Mouse (Mus musculus) kidney, adult 11 months (tissue): ENCODE data around the gene Saal1.
"Not testable (repeated sequence)": the region's sequence is repeated elsewhere in the genome, so short reads cannot be mapped to it uniquely, and the experiment has no call there.

ENCODE experiments used
- DNase-seq: peaks from one replicate; pipeline ENCODE4 v3.0.0; 2022

The Saal1 gene

GRCm38 (mm10) chr7:46710390-46710844 lies at the start of gene Saal1:
Saal1 (minus strand) TSS chr7:46710680.
- peak; percentile 67 for DNase-seq

GRCm38 (mm10) chr7:46751490-46751889 lies 41.0 kb upstream of the Saal1 start, which contains the start of gene Saa2:
Saa2 (plus strand) TSS chr7:46751790.
- no peak for DNase-seq

- DNase-seq = no peak
Observed at GRCm38 (mm10) chr7:46748459-46748858, 38.0 kb upstream of the Saal1 start.

DNA sequence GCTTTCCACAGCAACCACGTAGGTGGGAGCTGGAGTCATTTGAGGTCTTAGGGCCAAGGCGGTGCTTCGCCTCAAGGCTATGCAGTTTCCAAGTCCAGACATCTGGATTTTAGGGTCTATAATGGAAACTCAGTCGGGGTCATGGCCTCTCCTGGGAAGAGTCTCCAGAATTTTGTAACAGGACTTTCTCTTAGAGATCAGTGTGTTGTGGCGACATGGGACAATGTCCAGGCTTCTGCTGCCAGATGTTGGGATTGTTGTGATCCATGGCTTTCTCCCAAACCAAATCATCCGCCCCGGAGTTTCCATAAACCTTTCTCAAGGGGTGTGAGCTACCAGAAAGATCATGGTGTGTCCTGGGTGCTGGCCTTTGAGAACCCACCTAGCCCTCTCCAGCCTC lies 35.9 kb upstream of the Saal1 start:
- no peak for DNase-seq

- DNase-seq = no peak
Observed at GRCm38 (mm10) chr7:46745816-46746215, 35.3 kb upstream of the Saal1 start.

GRCm38 (mm10) chr7:46742880-46743279 lies 32.4 kb upstream of the Saal1 start, which contains the start of gene Saa1:
Saa1 (minus strand) TSS chr7:46742980.
- DNase-seq = not testable (repeated sequence)

DNA sequence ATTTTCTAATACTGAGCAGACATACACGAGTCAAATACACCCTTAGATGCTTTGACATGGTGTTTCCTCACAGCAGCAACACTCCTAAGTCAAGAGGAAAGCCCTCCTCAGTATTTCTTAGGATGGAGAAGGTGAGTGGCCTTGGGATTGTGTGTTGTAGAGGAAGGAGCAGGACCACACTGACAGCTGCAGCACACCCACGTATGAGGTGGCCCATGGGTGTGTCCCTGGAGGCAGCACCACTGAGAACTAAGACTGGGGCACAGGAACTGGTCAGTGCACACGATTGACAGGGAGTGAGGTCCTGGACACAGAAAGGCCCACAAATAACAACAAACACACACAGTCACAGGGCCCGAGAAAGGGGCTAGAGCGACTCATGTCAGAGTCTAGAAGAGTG lies 29.6 kb upstream of the Saal1 start:
- not testable (repeated sequence) for DNase-seq

- peak; percentile 55 for DNase-seq
Observed at GRCm38 (mm10) chr7:46738561-46739460, 28.3 kb upstream of the Saal1 start.

DNA sequence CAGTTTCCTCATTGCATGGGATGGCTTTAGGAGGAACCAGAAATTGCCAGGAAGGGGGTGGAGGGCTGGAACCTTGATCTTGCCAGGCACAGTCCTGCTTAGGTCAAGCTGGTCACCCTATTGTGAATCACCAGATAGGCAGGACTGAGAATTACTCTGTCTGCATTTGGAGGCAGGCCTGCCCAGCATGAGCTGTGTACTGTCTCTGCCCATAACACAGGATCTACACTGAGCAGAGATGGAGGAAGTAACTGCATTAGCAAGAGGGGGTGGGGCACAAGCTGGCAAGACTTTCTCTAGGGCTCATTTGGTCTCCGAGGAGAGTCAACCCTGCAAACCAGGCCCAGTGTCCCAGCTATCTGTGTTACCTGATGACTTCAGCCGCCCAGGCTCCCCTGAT lies 24.5 kb upstream of the Saal1 start:
- DNase-seq = no peak

DNA sequence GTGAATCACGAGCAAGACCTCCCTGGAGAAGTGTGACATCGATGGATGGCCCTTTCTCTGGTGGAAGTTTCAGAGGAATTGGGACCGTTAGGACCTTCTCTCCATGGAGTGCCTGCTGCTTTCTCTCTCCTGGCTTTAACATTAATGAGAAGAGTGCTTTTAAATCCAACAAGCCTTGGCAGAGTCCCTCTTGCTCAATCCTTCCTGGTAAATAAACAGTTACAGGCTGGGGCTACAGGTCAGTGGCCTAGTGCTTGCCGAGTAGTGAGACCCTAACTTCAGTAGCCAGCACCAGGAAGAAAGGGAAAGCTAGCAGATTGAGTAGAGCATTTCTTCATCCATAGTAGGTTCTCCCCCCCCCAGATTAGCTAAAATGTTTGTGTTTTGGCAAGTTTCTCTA lies 22.0 kb upstream of the Saal1 start, which contains the start of gene Saa4:
TSS of gene Saa4 (minus strand) at position 146 of the 400 bp plus-strand sequence.
- no peak for DNase-seq

GRCm38 (mm10) chr7:46727584-46727983 lies 17.1 kb upstream of the Saal1 start:
- no peak for DNase-seq

- DNase-seq = no peak
Observed at GRCm38 (mm10) chr7:46724396-46724795, 13.9 kb upstream of the Saal1 start.

DNA sequence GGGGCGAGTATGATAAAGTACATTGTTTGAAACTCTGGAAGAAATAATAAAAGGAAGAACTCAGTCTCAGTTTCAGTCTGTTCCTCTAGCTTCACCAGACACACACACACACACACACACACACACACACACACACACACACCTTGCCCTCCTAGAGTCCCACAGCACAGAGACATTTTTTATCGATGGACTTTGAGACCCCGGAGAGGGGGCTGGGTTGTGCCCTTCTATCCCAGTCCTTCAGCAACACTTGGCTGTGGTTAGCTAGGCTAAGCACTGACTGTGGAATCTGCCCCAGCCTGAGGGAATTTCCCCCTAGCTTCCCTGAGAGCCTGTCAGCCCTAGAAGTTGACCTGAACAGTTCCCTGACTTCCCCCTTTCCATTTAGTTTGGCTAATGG lies 13.4 kb upstream of the Saal1 start:
- DNase-seq = peak; percentile 46

DNA sequence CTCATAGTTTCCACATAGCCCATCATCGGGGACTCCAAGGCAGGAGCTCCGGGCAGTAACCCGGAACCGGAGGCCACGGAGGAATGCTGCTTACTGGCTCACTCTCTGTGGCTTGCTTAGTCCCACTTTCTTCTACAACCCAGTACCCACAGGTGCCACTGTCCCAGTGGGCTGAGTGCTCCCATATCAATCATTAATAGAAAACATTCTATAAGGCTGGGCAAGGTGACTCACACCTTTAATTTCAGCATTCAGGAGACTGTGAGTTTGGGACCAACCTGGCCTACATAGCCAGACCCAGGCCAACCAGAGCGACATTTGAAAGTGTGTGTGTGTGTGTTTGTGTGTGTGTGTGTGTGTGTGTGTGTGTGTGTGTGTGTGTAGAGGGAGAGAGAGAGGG lies 12.9 kb upstream of the Saal1 start:
- no peak for DNase-seq

GRCm38 (mm10) chr7:46720460-46720859 lies 10.0 kb upstream of the Saal1 start:
- DNase-seq = no peak

DNA sequence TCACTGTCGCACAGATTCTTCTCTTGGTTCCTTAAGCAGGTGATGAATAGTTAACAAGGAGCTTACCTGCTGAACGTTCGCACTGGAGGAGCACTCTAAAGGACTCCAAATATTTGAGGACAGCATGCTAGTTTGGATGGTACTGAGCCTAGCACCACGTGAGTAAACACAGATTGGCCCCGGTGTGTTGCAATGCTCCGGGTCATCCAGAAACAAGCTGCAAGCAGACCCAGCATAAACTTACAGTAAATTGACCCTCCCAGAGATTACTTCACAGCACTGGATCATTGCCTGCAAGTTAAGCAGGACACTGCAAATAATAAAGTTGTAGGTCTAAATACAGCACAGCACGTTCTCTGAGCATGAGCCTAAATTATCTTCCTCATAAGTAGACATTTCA lies 9.0 kb upstream of the Saal1 start:
- peak; percentile 24 for DNase-seq

DNA sequence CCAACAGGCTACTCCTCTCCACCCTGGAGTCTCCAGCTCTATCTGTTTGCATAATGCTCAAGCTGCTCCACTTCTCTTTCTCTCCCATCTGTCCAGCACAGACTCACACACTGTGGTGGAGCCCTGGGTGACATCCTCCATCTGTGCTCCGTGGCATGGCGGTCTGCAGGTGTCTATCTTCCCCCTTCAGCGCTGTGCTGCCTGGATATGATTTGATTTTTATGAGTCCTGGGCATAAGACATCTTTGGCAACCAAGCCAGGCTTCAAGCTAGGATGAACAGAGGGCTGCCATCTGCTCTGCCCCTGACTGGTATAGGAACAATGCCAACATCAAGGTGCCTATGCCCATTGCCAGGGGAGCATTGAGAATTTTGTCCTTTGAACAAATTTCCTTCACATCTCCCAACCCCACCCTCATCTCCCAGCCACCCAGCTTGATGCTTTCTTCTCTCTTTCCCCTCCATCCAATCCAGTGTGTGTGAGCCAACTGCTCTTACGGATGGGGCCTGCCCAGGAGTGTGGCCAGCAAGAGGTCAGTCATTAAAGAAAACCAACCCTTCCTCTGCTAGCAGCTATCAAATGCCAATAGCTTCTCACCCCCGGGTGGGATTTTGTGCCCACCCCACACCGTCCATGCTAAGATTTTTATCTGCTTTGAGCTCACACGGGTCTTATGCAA lies 8.3 kb upstream of the Saal1 start:
- no peak for DNase-seq

GRCm38 (mm10) chr7:46716897-46717296 lies 6.4 kb upstream of the Saal1 start:
- no peak for DNase-seq

- DNase-seq = no peak
Observed at GRCm38 (mm10) chr7:46715600-46715999, 5.1 kb upstream of the Saal1 start, which contains the start of gene Saa3. Saa3 (minus strand) TSS chr7:46715700.

DNA sequence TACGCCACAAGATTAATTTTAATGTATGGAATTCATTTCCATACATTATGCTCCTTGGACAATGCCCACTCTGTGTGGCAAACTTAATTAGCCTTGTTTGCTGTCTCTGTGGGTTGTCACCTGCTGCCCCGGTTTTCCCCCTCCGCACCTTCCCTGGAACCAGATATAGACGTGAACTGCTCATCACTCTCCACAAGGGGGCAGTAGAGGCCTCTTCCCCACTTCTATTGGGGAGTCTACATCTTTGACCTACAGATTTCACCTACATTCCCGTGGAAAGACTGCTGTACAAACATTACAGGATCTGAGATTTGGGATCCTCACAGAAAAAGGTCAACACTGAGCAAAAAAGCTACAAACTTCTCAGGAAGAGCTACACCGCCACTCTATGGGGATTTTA lies 4.0 kb upstream of the Saal1 start:
- DNase-seq = no peak

DNA sequence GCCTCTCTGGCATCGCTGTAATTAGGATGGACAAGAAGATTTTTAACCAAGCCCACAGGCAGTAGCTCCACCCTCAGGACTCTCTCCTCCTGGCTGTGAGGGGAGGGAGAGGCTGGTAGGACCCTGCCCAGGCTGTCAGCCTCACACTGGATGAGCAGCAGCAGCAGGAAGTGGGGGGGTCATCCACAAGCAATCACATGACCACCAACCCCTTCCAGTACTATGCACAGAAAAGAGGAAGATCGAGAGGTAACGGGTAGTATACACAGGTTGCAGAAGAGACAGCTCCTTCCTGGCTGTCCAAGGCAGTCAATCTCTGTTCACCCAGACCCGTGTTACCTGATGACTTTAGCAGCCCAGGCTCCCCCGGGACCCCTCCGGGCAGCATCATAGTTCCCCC lies 1.8 kb upstream of the Saal1 start:
- DNase-seq = no peak

DNA sequence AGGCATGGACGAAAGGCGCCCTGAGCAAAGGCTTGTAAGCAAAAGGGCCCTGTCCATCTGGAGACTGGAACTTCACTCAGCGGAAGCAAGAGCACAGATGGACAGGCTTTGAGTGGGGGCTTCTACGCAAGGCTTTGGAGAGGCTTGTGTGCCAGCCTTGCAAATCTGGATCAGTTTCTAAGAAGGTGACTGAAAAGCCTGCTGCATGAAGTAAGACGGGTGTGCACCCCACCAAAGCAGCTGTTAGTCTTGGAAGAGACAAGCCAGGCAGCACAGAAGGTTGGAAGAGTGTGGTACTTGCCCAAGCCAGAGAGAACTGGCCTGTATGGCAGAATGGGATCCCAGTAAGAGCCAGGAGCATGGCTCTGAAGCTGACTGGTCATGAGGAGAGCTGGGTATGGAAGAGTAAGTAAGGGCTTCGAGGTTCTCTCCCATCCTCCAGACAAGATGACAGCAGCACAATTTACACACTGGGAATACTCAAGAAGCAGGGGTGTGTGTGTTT lies 9.9 kb downstream of the Saal1 start:
- no peak for DNase-seq

GRCm38 (mm10) chr7:46696754-46697153 lies 13.7 kb downstream of the Saal1 start:
- DNase-seq = no peak

DNA sequence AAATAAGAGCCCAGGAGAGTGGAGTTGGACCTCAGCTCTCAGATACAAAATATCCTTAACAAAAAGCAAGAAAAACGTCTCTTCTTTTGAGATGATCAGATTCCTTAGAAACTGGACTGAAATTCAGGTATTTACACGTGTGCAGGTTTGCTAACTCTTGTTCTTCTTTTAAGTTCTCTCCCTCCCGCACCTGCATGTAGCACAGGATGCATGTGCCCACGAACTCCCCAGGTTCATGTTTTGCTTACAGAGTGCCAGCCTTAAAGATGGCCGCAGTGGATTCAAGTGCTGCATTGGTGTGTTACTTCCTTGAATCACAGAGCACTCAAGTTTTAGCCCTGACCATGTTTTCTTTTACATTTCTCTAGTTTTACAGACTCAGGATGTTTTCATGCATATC lies 23.7 kb downstream of the Saal1 start:
- no peak for DNase-seq
